Mouse (Mus musculus): Measurements from ENCODE around the gene Ntpcr.

GRCm38 (mm10) chr8:125759022-125759421 is 29.3 kb downstream of the Ntpcr start:
- peak; percentile 73; the same call in 1 of the 2 replicates for TF ChIP-seq CTCF (IDR thresholded peaks at IDR 0.05; ENCODE audit: borderline replicate concordance, control insufficient read depth, extremely low read depth, insufficient read depth, low read length, poor library complexity)
- no peak for TF ChIP-seq POLR2A (IDR thresholded peaks at IDR 0.05; ENCODE audit: control insufficient read depth, extremely low read depth, insufficient read depth, low read length, poor library complexity)
